Mouse (Mus musculus): ENCODE measurements around the gene D930020B18Rik. TPM values are rescaled to one million over a fixed set of nuclear protein-coding genes. Genes with fewer than 3 reads are reported as not detected.

The D930020B18Rik gene
- polyA plus RNA-seq, 1 experiment from 2014 or later = 0.15 TPM

- Histone ChIP-seq H3K9me3 (no peaks in the 10 kb centered on the region), H3K4me2 (replicated peaks) (no peak overlapping the region), H3K4me3 (replicated peaks) (no peak overlapping the region), H3K36me3 (peaks cover 31% of the 10 kb centered on the region), H3K27me3 (no peaks in the 10 kb centered on the region), H3K4me1 (replicated peaks) (peaks cover 15% of the 10 kb centered on the region), H3K27ac (no peak overlapping the region), H3K9ac (replicated peaks) (no peak overlapping the region; the same call in 1 of the 2 replicates)
- no peak for ATAC-seq
- WGBS = 89% methylated on average over 7 of the region's 7 CpGs
Observed at GRCm38 (mm10) chr10:121623670-121624069, 17.7 kb upstream of the D930020B18Rik start.

- ATAC-seq = no peak
- Histone ChIP-seq H3K9me3 (no peaks in the 10 kb centered on the region), H3K27ac (no peak overlapping the region), H3K36me3 (peaks cover 22% of the 10 kb centered on the region), H3K4me3 (replicated peaks) (peak overlapping the region; percentile 82), H3K9ac (replicated peaks) (peak overlapping the region; percentile 85), H3K4me1 (replicated peaks) (peaks cover 15% of the 10 kb centered on the region), H3K27me3 (no peaks in the 10 kb centered on the region), H3K4me2 (replicated peaks) (peak overlapping the region; percentile 79)
- WGBS = 19% methylated on average over 9 of the region's 9 CpGs
Observed at GRCm38 (mm10) chr10:121625006-121625405, 16.4 kb upstream of the D930020B18Rik start.

- WGBS = under 1% methylated on average over 41 of the region's 41 CpGs
- Histone ChIP-seq H3K36me3 (peaks cover 16% of the 10 kb centered on the region), H3K4me2 (replicated peaks) (peak overlapping the region; percentile 79), H3K9me3 (no peaks in the 10 kb centered on the region), H3K27me3 (no peaks in the 10 kb centered on the region), H3K4me3 (replicated peaks) (peak overlapping the region; percentile 82), H3K9ac (replicated peaks) (peak overlapping the region; percentile 85), H3K27ac (peak overlapping the region; percentile 92), H3K4me1 (replicated peaks) (peaks cover 15% of the 10 kb centered on the region)
- no peak for ATAC-seq
Observed at GRCm38 (mm10) chr10:121625407-121626185, 15.8 kb upstream of the D930020B18Rik start.

- Histone ChIP-seq H3K4me3 (replicated peaks) (peak within 1 kb of the TSS; percentile 82), H3K27ac (peak within 1 kb of the TSS; percentile 92), H3K4me2 (replicated peaks) (peak within 1 kb of the TSS; percentile 79), H3K9ac (replicated peaks) (peak within 1 kb of the TSS; percentile 85), H3K4me1 (replicated peaks) (peaks cover 15% of the 10 kb centered on the region), H3K9me3 (no peaks in the 10 kb centered on the region), H3K27me3 (no peaks in the 10 kb centered on the region), H3K36me3 (peaks cover 12% of the 10 kb centered on the region)
- ATAC-seq = peak; percentile 100
- under 1% methylated on average over 70 of the region's 70 CpGs for whole genome bisulfite sequencing
Observed at GRCm38 (mm10) chr10:121626186-121626882, 15.1 kb upstream of the D930020B18Rik start, which contains the start of gene Xpot. Gene Xpot (minus strand): TSS chr10:121626332.

GRCm38 (mm10) chr10:121627216-121627852 is 14.1 kb upstream of the D930020B18Rik start:
- H3K4me2 ChIP-seq (replicated peaks) = no peak overlapping the region

GRCm38 (mm10) chr10:121628561-121629040 is 12.8 kb upstream of the D930020B18Rik start:
- ATAC-seq = no peak
- 85% methylated on average over 6 of the region's 6 CpGs for WGBS
- no peaks in the 10 kb centered on the region for H3K9me3 ChIP-seq
- no peak overlapping the region for H3K4me2 ChIP-seq (replicated peaks)
- no peak overlapping the region for H3K9ac ChIP-seq (replicated peaks)
- H3K4me1 ChIP-seq (replicated peaks) = peaks cover 15% of the 10 kb centered on the region
- no peaks in the 10 kb centered on the region for H3K36me3 ChIP-seq
- no peak overlapping the region for H3K27ac ChIP-seq
- no peaks in the 10 kb centered on the region for H3K27me3 ChIP-seq
- no peak overlapping the region for H3K4me3 ChIP-seq (replicated peaks)

More at GRCm38 (mm10) chr10:121627216-121627852, 14.1 kb upstream of the D930020B18Rik start:
- H3K36me3 ChIP-seq = peaks cover 2% of the 10 kb centered on the region; the same call in 1 of the 2 replicates
- no peaks in the 10 kb centered on the region for H3K9me3 ChIP-seq
- H3K27ac ChIP-seq = no peak overlapping the region
- H3K9ac ChIP-seq (replicated peaks) = no peak overlapping the region
- H3K4me1 ChIP-seq (replicated peaks) = peaks cover 15% of the 10 kb centered on the region
- no peak for ATAC-seq
- no peak overlapping the region for H3K4me3 ChIP-seq (replicated peaks)
- 88% methylated on average over 10 of the region's 10 CpGs for WGBS
- no peaks in the 10 kb centered on the region for H3K27me3 ChIP-seq

- ATAC-seq = no peak
Observed at GRCm38 (mm10) chr10:121634159-121634558, 7.2 kb upstream of the D930020B18Rik start.

GRCm38 (mm10) chr10:121636276-121636675 is 5.1 kb upstream of the D930020B18Rik start:
- Histone ChIP-seq H3K9me3 (no peaks in the 10 kb centered on the region), H3K9ac (replicated peaks) (no peak overlapping the region), H3K27ac (no peak overlapping the region), H3K4me1 (replicated peaks) (peaks cover 6% of the 10 kb centered on the region), H3K4me2 (replicated peaks) (no peak overlapping the region), H3K4me3 (replicated peaks) (no peak overlapping the region), H3K36me3 (no peaks in the 10 kb centered on the region), H3K27me3 (peaks cover 7% of the 10 kb centered on the region)
- WGBS = 93% methylated on average over 6 of the region's 6 CpGs
- no peak for ATAC-seq

More at GRCm38 (mm10) chr10:121634159-121634558, 7.2 kb upstream of the D930020B18Rik start:
- Histone ChIP-seq H3K4me1 (replicated peaks) (no peaks in the 10 kb centered on the region), H3K36me3 (no peaks in the 10 kb centered on the region), H3K9me3 (no peaks in the 10 kb centered on the region), H3K9ac (replicated peaks) (no peak overlapping the region), H3K27ac (no peak overlapping the region), H3K4me2 (replicated peaks) (no peak overlapping the region), H3K27me3 (no peaks in the 10 kb centered on the region), H3K4me3 (replicated peaks) (no peak overlapping the region)
- 71% methylated on average over 1 of the region's 1 CpGs for WGBS

GRCm38 (mm10) chr10:121639573-121639972 is 1.8 kb upstream of the D930020B18Rik start:
- Histone ChIP-seq H3K36me3 (no peaks in the 10 kb centered on the region), H3K9me3 (no peaks in the 10 kb centered on the region), H3K27me3 (peaks cover 39% of the 10 kb centered on the region), H3K4me1 (replicated peaks) (peaks cover 19% of the 10 kb centered on the region), H3K27ac (no peak overlapping the region), H3K9ac (replicated peaks) (no peak overlapping the region), H3K4me2 (replicated peaks) (no peak overlapping the region), H3K4me3 (replicated peaks) (no peak overlapping the region)
- 76% methylated on average over 5 of the region's 5 CpGs for WGBS
- no peak for ATAC-seq

- no peaks in the 10 kb centered on the region for H3K9me3 ChIP-seq
- H3K4me1 ChIP-seq (replicated peaks) = peaks cover 19% of the 10 kb centered on the region
- H3K27me3 ChIP-seq = peaks cover 40% of the 10 kb centered on the region
- H3K36me3 ChIP-seq = no peaks in the 10 kb centered on the region
- WGBS = 48% methylated on average over 6 of the region's 6 CpGs
- H3K4me3 ChIP-seq (replicated peaks) = peak overlapping the region; percentile 51; the same call in 1 of the 2 replicates
- no peak overlapping the region for H3K27ac ChIP-seq
- H3K9ac ChIP-seq (replicated peaks) = no peak overlapping the region
- peak; percentile 67 for ATAC-seq
- peak overlapping the region; percentile 92 for H3K4me2 ChIP-seq (replicated peaks)
Observed at GRCm38 (mm10) chr10:121640150-121640930, 1.0 kb upstream of the D930020B18Rik start.

GRCm38 (mm10) chr10:121640944-121641271 is 480 bp upstream of the D930020B18Rik start:
- Histone ChIP-seq H3K4me2 (replicated peaks) (peak overlapping the region; percentile 92), H3K4me1 (replicated peaks) (peaks cover 19% of the 10 kb centered on the region), H3K36me3 (no peaks in the 10 kb centered on the region), H3K4me3 (replicated peaks) (peak overlapping the region; percentile 51), H3K27ac (no peak overlapping the region), H3K9ac (replicated peaks) (no peak overlapping the region), H3K27me3 (peaks cover 40% of the 10 kb centered on the region), H3K9me3 (no peaks in the 10 kb centered on the region)
- 20% methylated on average over 10 of the region's 10 CpGs for WGBS
- ATAC-seq = no peak
